Mouse (Mus musculus): Measurements from ENCODE around the gene Rtn2. TPM values are rescaled to one million over a fixed set of nuclear protein-coding genes. Genes with fewer than 3 reads are reported as not detected.

Rtn2 gene
- polyA plus RNA-seq, 1 experiment = 14.3 TPM

- Histone ChIP-seq H3K4me3 (ENCODE audit: low read depth, low read length) (peak within 1 kb of the TSS; percentile 93), H3K27ac (ENCODE audit: insufficient read depth, low read length) (peak within 1 kb of the TSS; percentile 76), H3K36me3 (ENCODE audit: control insufficient read depth, insufficient read depth, low read length, poor library complexity, severe bottlenecking) (no peaks in the 10 kb centered on the region), H3K27me3 (ENCODE audit: control insufficient read depth, insufficient read depth, low read length, poor library complexity, severe bottlenecking) (no peaks in the 10 kb centered on the region), H3K4me1 (ENCODE audit: control insufficient read depth, insufficient read depth, low read length) (no peaks in the 10 kb centered on the region), H3K9me3 (replicated peaks; ENCODE audit: control insufficient read depth, insufficient read depth, low read length, poor library complexity, severe bottlenecking) (no peaks in the 10 kb centered on the region), H3K9ac (ENCODE audit: low read depth, poor library complexity, severe bottlenecking) (peak within 1 kb of the TSS; percentile 58)
- TF ChIP-seq EP300 (IDR thresholded peaks at IDR 0.05; ENCODE audit: insufficient read depth, low read depth, low read length) = no peak
- TF ChIP-seq POLR2A (IDR thresholded peaks at IDR 0.05; ENCODE audit: insufficient read depth, low read length) = no peak
- no peak for TF ChIP-seq CTCF (IDR thresholded peaks at IDR 0.05; ENCODE audit: low read depth, low read length)
Measured at GRCm38 (mm10) chr7:19344237-19344847, 61.9 kb downstream of the Rtn2 start, which contains the start of gene Ercc1. Gene Ercc1 (plus strand): TSS chr7:19344778.

GRCm38 (mm10) chr7:19344938-19345471, 62.6 kb downstream of the Rtn2 start:
- Histone ChIP-seq H3K4me1 (ENCODE audit: control insufficient read depth, insufficient read depth, low read length) (no peaks in the 10 kb centered on the region), H3K27ac (ENCODE audit: insufficient read depth, low read length) (peak overlapping the region; percentile 76)

More at GRCm38 (mm10) chr7:19344938-19345471, 62.6 kb downstream of the Rtn2 start:
- H3K27me3 ChIP-seq (ENCODE audit: control insufficient read depth, insufficient read depth, low read length, poor library complexity, severe bottlenecking) = no peaks in the 10 kb centered on the region
- TF ChIP-seq POLR2A (IDR thresholded peaks at IDR 0.05; ENCODE audit: insufficient read depth, low read length) = peak; percentile 65
- TF ChIP-seq CTCF (IDR thresholded peaks at IDR 0.05; ENCODE audit: low read depth, low read length) = no peak
- TF ChIP-seq EP300 (IDR thresholded peaks at IDR 0.05; ENCODE audit: insufficient read depth, low read depth, low read length) = 0 out of 2 replicates have a peak, but pooled peaks have one; percentile 36
- H3K9me3 ChIP-seq (replicated peaks; ENCODE audit: control insufficient read depth, insufficient read depth, low read length, poor library complexity, severe bottlenecking) = no peaks in the 10 kb centered on the region
- no peaks in the 10 kb centered on the region for H3K36me3 ChIP-seq (ENCODE audit: control insufficient read depth, insufficient read depth, low read length, poor library complexity, severe bottlenecking)
- H3K4me3 ChIP-seq (ENCODE audit: low read depth, low read length) = peak overlapping the region; percentile 93
- peak overlapping the region; percentile 58 for H3K9ac ChIP-seq (ENCODE audit: low read depth, poor library complexity, severe bottlenecking)

Other genes starting within 250 kb of the Rtn2 start
- gene Rsph6a, start 227.9 kb upstream of the Rtn2 start, polyA plus RNA-seq (2011; ENCODE audit: insufficient read depth, insufficient read length, low read depth, missing spikeins) = not detected in 2 replicates
- gene Dmwd, start 206.4 kb upstream of the Rtn2 start, polyA plus RNA-seq (2011; ENCODE audit: insufficient read depth, insufficient read length, low read depth, missing spikeins) = 43.2 and 45.1 TPM in 2 replicates
- 12.8 and 19.5 TPM in 2 replicates for gene Dmpk, start 198.8 kb upstream of the Rtn2 start, polyA plus RNA-seq (2011; ENCODE audit: insufficient read depth, insufficient read length, low read depth, missing spikeins)
- gene Six5, start 188.0 kb upstream of the Rtn2 start, polyA plus RNA-seq (2011; ENCODE audit: insufficient read depth, insufficient read length, low read depth, missing spikeins) = 2.7 and 3.8 TPM in 2 replicates
- gene Gm4969, start 164.3 kb upstream of the Rtn2 start, polyA plus RNA-seq (2011; ENCODE audit: insufficient read depth, insufficient read length, low read depth, missing spikeins) = 0.43 and 0.46 TPM in 2 replicates
- 4.1 and 4.3 TPM in 2 replicates for gene Fbxo46, start 162.8 kb upstream of the Rtn2 start, polyA plus RNA-seq (2011; ENCODE audit: insufficient read depth, insufficient read length, low read depth, missing spikeins)
- gene Qpctl, start 133.3 kb upstream of the Rtn2 start, polyA plus RNA-seq (2011; ENCODE audit: insufficient read depth, insufficient read length, low read depth, missing spikeins) = 4.1 and 4.6 TPM in 2 replicates
- 92.9 and 94.6 TPM in 2 replicates for gene Snrpd2, start 132.9 kb upstream of the Rtn2 start, polyA plus RNA-seq (2011; ENCODE audit: insufficient read depth, insufficient read length, low read depth, missing spikeins)
- 1.9 and 3.5 TPM in 2 replicates for gene Gipr, start 116.5 kb upstream of the Rtn2 start, polyA plus RNA-seq (2011; ENCODE audit: insufficient read depth, insufficient read length, low read depth, missing spikeins)
- gene Eml2, start 106.2 kb upstream of the Rtn2 start, polyA plus RNA-seq (2011; ENCODE audit: insufficient read depth, insufficient read length, low read depth, missing spikeins) = 63.3 and 64.4 TPM in 2 replicates
- 3.3 and 5.1 TPM in 2 replicates for gene Gpr4, start 70.1 kb upstream of the Rtn2 start, polyA plus RNA-seq (2011; ENCODE audit: insufficient read depth, insufficient read length, low read depth, missing spikeins)
- 22.3 and 24.8 TPM in 2 replicates for gene Opa3, start 54.3 kb upstream of the Rtn2 start, polyA plus RNA-seq (2011; ENCODE audit: insufficient read depth, insufficient read length, low read depth, missing spikeins)
- 75.7 and 90.0 TPM in 2 replicates for gene Vasp, start 10.8 kb upstream of the Rtn2 start, polyA plus RNA-seq (2011; ENCODE audit: insufficient read depth, insufficient read length, low read depth, missing spikeins)
- gene Ppm1n, start 2.6 kb upstream of the Rtn2 start, polyA plus RNA-seq (2011; ENCODE audit: insufficient read depth, insufficient read length, low read depth, missing spikeins) = 5.7 and 6.1 TPM in 2 replicates
- gene Fosb, start 27.4 kb downstream of the Rtn2 start, polyA plus RNA-seq (2011; ENCODE audit: insufficient read depth, insufficient read length, low read depth, missing spikeins) = 0.68 and 1.1 TPM in 2 replicates
- 38.1 and 43.7 TPM in 2 replicates for gene Ercc1, start 62.2 kb downstream of the Rtn2 start, polyA plus RNA-seq (2011; ENCODE audit: insufficient read depth, insufficient read length, low read depth, missing spikeins)
- 14.6 and 16.8 TPM in 2 replicates for gene Cd3eap, start 76.9 kb downstream of the Rtn2 start, polyA plus RNA-seq (2011; ENCODE audit: insufficient read depth, insufficient read length, low read depth, missing spikeins)
- 21.9 and 25.5 TPM in 2 replicates for gene Ppp1r13l, start 77.1 kb downstream of the Rtn2 start, polyA plus RNA-seq (2011; ENCODE audit: insufficient read depth, insufficient read length, low read depth, missing spikeins)
- gene Ercc2, start 99.4 kb downstream of the Rtn2 start, polyA plus RNA-seq (2011; ENCODE audit: insufficient read depth, insufficient read length, low read depth, missing spikeins) = 22.6 and 28.5 TPM in 2 replicates
- gene Klc3, start 121.5 kb downstream of the Rtn2 start, polyA plus RNA-seq (2011; ENCODE audit: insufficient read depth, insufficient read length, low read depth, missing spikeins) = 17.6 and 18.7 TPM in 2 replicates
- not detected in 2 replicates for gene Ckm, start 122.2 kb downstream of the Rtn2 start, polyA plus RNA-seq (2011; ENCODE audit: insufficient read depth, insufficient read length, low read depth, missing spikeins)
- gene Mark4, start 176.2 kb downstream of the Rtn2 start, polyA plus RNA-seq (2011; ENCODE audit: insufficient read depth, insufficient read length, low read depth, missing spikeins) = 33.1 and 33.3 TPM in 2 replicates
- gene Exoc3l2, start 180.7 kb downstream of the Rtn2 start, polyA plus RNA-seq (2011; ENCODE audit: insufficient read depth, insufficient read length, low read depth, missing spikeins) = 3.0 and 3.8 TPM in 2 replicates
- gene Bloc1s3, start 225.7 kb downstream of the Rtn2 start, polyA plus RNA-seq (2011; ENCODE audit: insufficient read depth, insufficient read length, low read depth, missing spikeins) = 5.7 and 6.9 TPM in 2 replicates
- 23.5 and 33.6 TPM in 2 replicates for gene Trappc6a, start 225.8 kb downstream of the Rtn2 start, polyA plus RNA-seq (2011; ENCODE audit: insufficient read depth, insufficient read length, low read depth, missing spikeins)
- gene Nkpd1, start 235.2 kb downstream of the Rtn2 start, polyA plus RNA-seq (2011; ENCODE audit: insufficient read depth, insufficient read length, low read depth, missing spikeins) = 0.23 and 0.34 TPM in 2 replicates

All from ES-Bruce4 (cell line).